Mouse (Mus musculus): ENCODE results near the gene Pygl. TPM values are rescaled to one million over a fixed set of nuclear protein-coding genes. Genes with fewer than 3 reads are reported as not detected.

Gene Pygl
- polyA plus RNA-seq (2015; fragmentation: Nextera tagmentation; extraction: Ambion mirVana): 55.7 and 70.2 TPM in 2 replicates

DNA sequence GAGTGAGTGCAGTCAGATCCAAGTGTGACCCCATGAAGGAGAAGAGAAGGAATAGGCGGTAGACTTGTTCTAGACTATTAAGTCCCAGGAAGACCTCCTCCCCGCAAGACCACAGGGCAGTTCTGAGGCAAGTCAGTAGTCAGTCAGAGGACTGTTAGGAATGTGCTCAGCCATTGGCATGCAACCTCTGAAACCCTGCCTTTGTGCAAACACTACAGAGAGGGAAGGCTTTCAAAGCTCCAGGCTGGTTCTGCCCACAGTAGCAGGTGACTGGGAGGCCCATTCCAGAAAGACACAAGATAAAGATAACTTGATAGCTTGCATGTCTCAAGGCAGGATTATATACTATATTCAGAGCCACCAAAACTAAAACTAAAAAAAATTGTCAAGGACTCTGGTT, at the start of gene Pygl:
Pygl (minus strand) TSS at position 195 of the 400 bp plus-strand sequence.

DNA sequence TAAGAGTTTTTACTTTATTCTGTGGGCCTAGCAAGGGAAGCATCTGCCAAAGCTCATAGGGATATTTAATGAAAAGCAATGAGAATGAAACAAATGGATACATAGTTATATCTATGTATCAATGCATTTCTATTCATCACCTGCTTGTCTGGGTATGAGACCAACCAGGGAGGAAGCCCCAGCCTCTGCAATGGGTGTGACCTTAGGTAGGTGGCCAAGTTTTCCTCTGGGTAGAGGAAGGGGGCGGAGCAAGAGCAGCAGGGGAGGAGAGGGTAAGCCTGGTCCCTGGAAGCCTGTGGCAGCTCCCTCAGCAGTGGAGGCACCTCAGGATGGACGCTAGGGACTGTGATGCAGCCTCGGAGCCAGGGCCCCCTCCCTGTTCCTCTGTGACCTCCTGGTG, 77.4 kb downstream of the Pygl start, which contains the start of gene Abhd12b:
Abhd12b (plus strand) TSS at position 301 of the 400 bp plus-strand sequence.

Other genes with a start within 250 kb of the Pygl start
- gene Sav1, start 244.5 kb downstream of the Pygl start, polyA plus RNA-seq (2015; fragmentation: Nextera tagmentation; extraction: Ambion mirVana): 9.4 and 9.6 TPM in 2 replicates
- 8.5 and 10.8 TPM in 2 replicates for gene Nin, start 117.8 kb downstream of the Pygl start, polyA plus RNA-seq (2015; fragmentation: Nextera tagmentation; extraction: Ambion mirVana)
- 0.30 TPM in 1 of 2 replicates, not detected in the other for gene Abhd12b, start 77.3 kb downstream of the Pygl start, polyA plus RNA-seq (2015; fragmentation: Nextera tagmentation; extraction: Ambion mirVana)
- 0.16 and 0.23 TPM in 2 replicates for gene Trim9, start 116.1 kb upstream of the Pygl start, polyA plus RNA-seq (2015; fragmentation: Nextera tagmentation; extraction: Ambion mirVana)
- 116 and 123 TPM in 2 replicates for gene Tmx1, start 221.6 kb upstream of the Pygl start, polyA plus RNA-seq (2015; fragmentation: Nextera tagmentation; extraction: Ambion mirVana)

Measured in spleen, postnatal 0 days (tissue).